Mouse (Mus musculus) testis, adult 2 months (tissue): ENCODE results near the gene Prlhr. TPM values are rescaled to one million over a fixed set of nuclear protein-coding genes. Genes with fewer than 3 reads are reported as not detected.

Source experiments
- H3K27ac ChIP-seq: fragments of 200-500 bp; 2 replicates; pipeline ENCODE4 v1.5.1; 2012; ENCODE audit warnings: low read depth, low read length; ENCODE audit not compliant: control insufficient read depth, insufficient read depth
- H3K27me3 ChIP-seq: fragments of 200-500 bp; 2 replicates; pipeline ENCODE4 v1.6.1; 2012; ENCODE audit warnings: mild to moderate bottlenecking, low read length, moderate library complexity; ENCODE audit not compliant: control insufficient read depth, insufficient read depth
- H3K36me3 ChIP-seq: fragments of 200-500 bp; 2 replicates; pipeline ENCODE4 v1.6.1; 2012; ENCODE audit warnings: mild to moderate bottlenecking, low read length; ENCODE audit not compliant: control insufficient read depth, insufficient read depth
- H3K4me1 ChIP-seq: fragments of 200-500 bp; 2 replicates; pipeline ENCODE4 v1.6.1; 2012; ENCODE audit warnings: low read length; ENCODE audit not compliant: control insufficient read depth, insufficient read depth
- H3K4me3 ChIP-seq: fragments of 200-500 bp; 2 replicates; pipeline ENCODE4 v1.5.1; 2012; ENCODE audit warnings: low read depth, mild to moderate bottlenecking, low read length, moderate library complexity, mixed read lengths; ENCODE audit not compliant: control insufficient read depth
- CTCF ChIP-seq: fragments of 200-500 bp; IDR thresholded peaks from 2 replicates; pipeline ENCODE4 v1.5.1; 2012; ENCODE audit warnings: low read depth, mild to moderate bottlenecking, inconsistent platforms, low read length, moderate library complexity; ENCODE audit not compliant: control insufficient read depth, insufficient read depth, insufficient replicate concordance
- POLR2A ChIP-seq: fragments of 200-500 bp; IDR thresholded peaks from 2 replicates; pipeline ENCODE4 v1.6.1; 2012; ENCODE audit warnings: low read depth, mild to moderate bottlenecking, inconsistent platforms, low read length, moderate library complexity; ENCODE audit not compliant: control insufficient read depth
- polyA plus RNA-seq: library from polyadenylated mRNA; depleted of rRNA; stranded (reverse); fragments of >200 nt; gene quantifications from 2 replicates; pipeline ENCODE4 v1.2.3, GENCODE M21; 2012; rRNA removed

Gene Prlhr
- not detected in 2 replicates for polyA plus RNA-seq

GRCm38 (mm10) chr19:60468254-60468762 is at the start of gene Prlhr:
TSS of gene Prlhr (minus strand) at chr19:60468304.
- Histone ChIP-seq H3K36me3 (no peaks in the 10 kb centered on the region), H3K27me3 (no peaks in the 10 kb centered on the region), H3K4me3 (peak within 1 kb of the TSS; percentile 30), H3K4me1 (peaks cover 8% of the 10 kb centered on the region), H3K27ac (no peak within 1 kb of the TSS)
- TF ChIP-seq POLR2A (no peak), CTCF (no peak)

DNA sequence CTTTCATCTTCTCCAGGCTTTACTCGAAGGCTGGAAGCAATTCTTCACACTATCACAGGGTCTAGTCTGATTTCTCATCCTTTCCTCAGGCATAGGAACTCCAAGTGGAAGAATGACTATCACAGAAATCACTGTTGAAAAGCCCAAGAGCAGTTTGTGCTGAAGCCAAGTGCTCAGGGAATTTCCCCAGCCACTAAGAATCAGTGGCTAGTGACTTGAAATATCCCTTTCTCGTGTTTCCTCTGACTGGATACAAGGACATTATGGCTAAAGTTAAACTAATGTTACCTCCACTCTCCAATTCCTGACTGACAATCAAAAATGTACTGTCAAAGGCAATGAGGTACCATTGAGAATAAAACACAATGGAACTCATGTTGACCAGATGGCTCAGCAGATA is 47.0 kb upstream of the Prlhr start:
- Histone ChIP-seq H3K27me3 (no peaks in the 10 kb centered on the region), H3K4me3 (no peak overlapping the region), H3K4me1 (no peaks in the 10 kb centered on the region), H3K27ac (no peak overlapping the region), H3K36me3 (no peaks in the 10 kb centered on the region)
- TF ChIP-seq POLR2A (no peak), CTCF (no peak)

DNA sequence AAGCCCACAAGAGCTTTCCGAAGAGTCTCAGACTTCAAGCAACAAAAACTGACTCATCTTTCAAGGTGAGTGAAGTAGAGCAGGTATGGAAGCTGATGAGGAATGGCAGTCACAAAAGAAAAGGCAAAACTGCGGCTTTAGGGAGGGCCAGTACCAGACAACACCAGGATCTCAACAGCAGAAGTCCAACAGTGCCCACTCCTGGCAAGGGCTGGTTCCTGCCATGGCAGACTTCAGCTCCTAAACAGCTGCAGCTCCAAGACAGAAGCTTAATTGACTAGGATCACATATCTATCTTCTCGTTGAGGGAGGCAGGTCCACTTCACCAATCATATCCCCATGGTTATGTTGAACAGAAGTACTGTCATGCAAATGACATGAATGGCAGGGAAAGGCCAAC is 45.3 kb upstream of the Prlhr start:
- Histone ChIP-seq H3K27me3 (no peaks in the 10 kb centered on the region), H3K4me3 (no peak overlapping the region), H3K4me1 (no peaks in the 10 kb centered on the region), H3K36me3 (no peaks in the 10 kb centered on the region), H3K27ac (no peak overlapping the region)
- peak; percentile 36; the same call in 1 of the 2 replicates for TF ChIP-seq CTCF
- no peak for TF ChIP-seq POLR2A

GRCm38 (mm10) chr19:60500209-60500608 is 32.1 kb upstream of the Prlhr start:
- Histone ChIP-seq H3K36me3 (no peaks in the 10 kb centered on the region), H3K27ac (no peak overlapping the region), H3K27me3 (no peaks in the 10 kb centered on the region), H3K4me1 (no peaks in the 10 kb centered on the region), H3K4me3 (no peak overlapping the region)
- no peak for TF ChIP-seq CTCF
- no peak for TF ChIP-seq POLR2A

DNA sequence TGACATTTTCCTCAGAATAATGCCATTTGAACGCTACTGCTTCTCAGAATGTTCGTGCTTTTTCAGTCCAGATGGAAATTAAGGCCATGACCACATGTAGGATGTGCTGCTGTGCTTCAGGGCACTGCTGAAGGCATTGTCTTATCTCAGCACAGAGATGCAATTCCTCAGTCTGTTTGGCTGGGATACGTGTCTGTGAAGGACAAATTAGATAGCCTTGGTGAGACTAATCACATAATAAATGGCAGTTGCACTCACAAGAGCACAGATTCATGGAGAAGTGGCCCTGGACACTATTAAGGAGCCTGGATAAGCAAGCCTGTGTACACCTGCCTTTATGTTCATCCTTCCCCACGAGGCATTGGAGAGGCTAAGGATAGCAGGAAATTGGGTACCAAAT is 29.1 kb upstream of the Prlhr start:
- Histone ChIP-seq H3K4me1 (no peaks in the 10 kb centered on the region), H3K4me3 (no peak overlapping the region), H3K27ac (no peak overlapping the region), H3K27me3 (no peaks in the 10 kb centered on the region), H3K36me3 (no peaks in the 10 kb centered on the region)
- no peak for TF ChIP-seq POLR2A
- no peak for TF ChIP-seq CTCF

DNA sequence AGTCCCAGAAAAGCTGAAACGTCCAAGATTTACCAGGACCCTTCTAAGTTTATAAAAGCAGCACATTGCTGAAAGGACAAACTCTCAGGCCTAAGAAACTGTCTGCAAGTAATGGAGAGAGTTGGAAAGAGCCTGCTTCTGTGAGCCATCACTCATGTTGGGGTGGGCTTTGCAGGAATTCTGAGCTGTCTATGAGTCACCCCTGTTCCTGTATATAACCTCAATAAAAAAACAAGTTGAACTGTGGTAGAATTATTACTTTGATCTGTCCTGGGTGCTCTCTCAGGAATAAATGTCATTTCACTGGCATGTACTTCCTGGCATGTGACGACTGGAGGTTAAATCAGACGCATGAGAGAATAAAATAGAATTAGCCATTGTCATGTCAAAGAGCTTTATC is 27.7 kb upstream of the Prlhr start:
- Histone ChIP-seq H3K27me3 (no peaks in the 10 kb centered on the region), H3K4me1 (no peaks in the 10 kb centered on the region), H3K27ac (no peak overlapping the region), H3K36me3 (no peaks in the 10 kb centered on the region), H3K4me3 (no peak overlapping the region)
- TF ChIP-seq POLR2A (no peak), CTCF (no peak)

DNA sequence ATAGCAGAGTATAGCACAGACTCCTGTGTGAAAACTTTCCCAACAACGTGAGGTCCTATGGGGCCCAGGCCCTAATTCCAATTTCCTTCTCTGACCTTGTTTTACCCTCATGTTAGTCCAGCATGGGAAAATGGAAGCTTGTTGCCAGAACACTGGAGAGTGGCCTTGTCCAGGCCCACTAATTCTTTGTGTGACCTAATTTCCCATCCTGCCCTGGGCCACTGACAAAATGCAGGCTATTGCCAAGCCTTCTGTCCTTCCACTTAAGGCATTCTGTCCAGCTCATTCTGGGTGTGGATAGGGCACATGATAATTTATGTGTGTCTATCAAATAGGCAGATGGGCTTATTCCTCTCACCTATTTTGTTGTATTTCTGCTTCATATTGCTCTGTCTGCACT is 21.5 kb upstream of the Prlhr start:
- Histone ChIP-seq H3K4me3 (no peak overlapping the region), H3K4me1 (no peaks in the 10 kb centered on the region), H3K27ac (no peak overlapping the region), H3K27me3 (no peaks in the 10 kb centered on the region), H3K36me3 (no peaks in the 10 kb centered on the region)
- TF ChIP-seq POLR2A, result no peak
- no peak for TF ChIP-seq CTCF

DNA sequence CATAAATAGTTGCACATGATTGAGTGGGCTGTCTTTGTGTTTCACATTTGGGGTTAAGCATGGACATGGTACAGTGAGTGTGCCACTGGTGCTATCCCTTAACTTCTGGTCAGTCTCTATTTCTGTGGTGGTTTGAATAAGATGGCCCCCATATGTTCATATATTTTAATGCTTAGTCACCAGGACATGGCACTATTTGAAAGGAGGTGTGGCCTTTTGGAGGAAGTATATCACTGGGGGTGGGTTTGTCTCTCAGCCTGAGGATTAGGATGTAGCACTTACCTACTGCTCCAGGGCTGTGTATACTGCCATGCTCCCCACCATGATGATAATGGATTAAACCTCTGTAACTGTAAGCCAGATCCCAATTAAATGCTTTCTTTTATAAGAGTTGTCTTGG is 17.2 kb upstream of the Prlhr start:
- no peaks in the 10 kb centered on the region for H3K27me3 ChIP-seq
- no peaks in the 10 kb centered on the region for H3K4me1 ChIP-seq
- H3K27ac ChIP-seq, result no peak overlapping the region
- no peaks in the 10 kb centered on the region for H3K36me3 ChIP-seq
- no peak overlapping the region for H3K4me3 ChIP-seq
- TF ChIP-seq CTCF (no peak), POLR2A (no peak)
